Mouse (Mus musculus): ENCODE results near the gene Prr13. TPM values are rescaled to one million over a fixed set of nuclear protein-coding genes. Genes with fewer than 3 reads are reported as not detected.

Gene Prr13
- 31.0 TPM for polyA plus RNA-seq (2015; fragmentation: Illumina TruSeq; extraction: RNeasy Lipid Tissue Mini Kit (QIAGEN cat#74804); ENCODE audit: insufficient read depth, low read depth, low replicate concordance)

GRCm38 (mm10) chr15:102458904-102459317 is at the start of gene Prr13:
Gene Prr13 (plus strand): TSS chr15:102459028.

DNA sequence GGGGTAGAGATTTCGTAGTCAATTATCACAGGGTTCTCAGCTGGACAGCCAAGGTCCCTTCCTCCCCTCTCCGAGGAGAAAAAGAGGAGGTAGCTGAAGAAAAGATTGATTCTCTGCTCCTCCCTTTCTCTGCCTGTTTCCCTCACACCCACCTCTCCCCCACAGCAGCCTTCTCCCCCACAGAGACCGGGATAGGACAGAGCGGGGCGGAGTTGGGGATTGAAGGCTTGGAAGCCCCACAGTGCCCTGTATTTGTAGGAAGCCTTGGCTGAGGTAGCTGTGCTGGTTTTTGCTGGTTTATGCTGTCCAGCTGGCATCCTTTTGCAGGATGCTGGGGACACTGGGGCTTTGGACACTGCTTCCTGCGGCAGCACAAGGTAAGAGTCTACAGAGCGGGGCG is 13.7 kb upstream of the Prr13 start, which contains the start of gene Amhr2:
TSS of gene Amhr2 (plus strand) at position 222 of the 400 bp plus-strand sequence.

DNA sequence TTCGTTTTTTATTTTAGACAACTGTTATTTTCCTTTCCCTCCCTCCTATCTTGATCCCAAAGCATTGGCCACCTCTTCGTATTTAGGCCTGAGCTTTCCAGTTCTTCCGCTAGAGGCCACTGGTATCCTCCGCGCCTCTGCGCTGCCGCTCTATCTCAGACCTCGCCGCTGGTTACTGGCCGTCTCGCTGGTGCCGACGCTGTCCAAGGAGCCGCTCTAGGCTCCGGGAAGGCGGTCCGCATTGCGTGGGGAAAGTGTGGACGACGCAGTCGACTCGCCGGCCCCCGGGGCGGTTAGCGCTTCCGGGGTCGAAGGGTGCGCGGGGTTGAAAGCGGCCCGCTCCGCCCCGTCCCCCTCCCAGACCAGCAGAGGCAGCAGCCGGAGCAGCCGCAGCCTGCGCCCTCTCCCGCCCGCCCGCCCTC is 11.4 kb downstream of the Prr13 start, which contains the start of gene Pcbp2:
TSS of gene Pcbp2 (plus strand) at position 357 of the 422 bp plus-strand sequence.

GRCm38 (mm10) chr15:102503447-102503846 is 44.6 kb downstream of the Prr13 start, which contains the start of gene Gm10337:
Gene Gm10337 (plus strand): TSS chr15:102503722.

Other genes starting within 250 kb of the Prr13 start
- 2.8 TPM for gene Itgb7, start 227.1 kb upstream of the Prr13 start, polyA plus RNA-seq (2015; fragmentation: Illumina TruSeq; extraction: RNeasy Lipid Tissue Mini Kit (QIAGEN cat#74804); ENCODE audit: insufficient read depth, low read depth, low replicate concordance)
- gene Rarg, start 201.5 kb upstream of the Prr13 start, polyA plus RNA-seq (2015; fragmentation: Illumina TruSeq; extraction: RNeasy Lipid Tissue Mini Kit (QIAGEN cat#74804); ENCODE audit: insufficient read depth, low read depth, low replicate concordance) = 13.8 TPM
- not detected for gene Gm9918, start 188.5 kb upstream of the Prr13 start, polyA plus RNA-seq (2015; fragmentation: Illumina TruSeq; extraction: RNeasy Lipid Tissue Mini Kit (QIAGEN cat#74804); ENCODE audit: insufficient read depth, low read depth, low replicate concordance)
- 8.9 TPM for gene Mfsd5, start 179.6 kb upstream of the Prr13 start, polyA plus RNA-seq (2015; fragmentation: Illumina TruSeq; extraction: RNeasy Lipid Tissue Mini Kit (QIAGEN cat#74804); ENCODE audit: insufficient read depth, low read depth, low replicate concordance)
- gene Espl1, start 162.8 kb upstream of the Prr13 start, polyA plus RNA-seq (2015; fragmentation: Illumina TruSeq; extraction: RNeasy Lipid Tissue Mini Kit (QIAGEN cat#74804); ENCODE audit: insufficient read depth, low read depth, low replicate concordance) = 1.5 TPM
- gene Pfdn5, start 132.9 kb upstream of the Prr13 start, polyA plus RNA-seq (2015; fragmentation: Illumina TruSeq; extraction: RNeasy Lipid Tissue Mini Kit (QIAGEN cat#74804); ENCODE audit: insufficient read depth, low read depth, low replicate concordance) = 82.8 TPM
- gene Myg1, start 127.3 kb upstream of the Prr13 start, polyA plus RNA-seq (2015; fragmentation: Illumina TruSeq; extraction: RNeasy Lipid Tissue Mini Kit (QIAGEN cat#74804); ENCODE audit: insufficient read depth, low read depth, low replicate concordance) = 24.2 TPM
- 18.0 TPM for gene Aaas, start 108.3 kb upstream of the Prr13 start, polyA plus RNA-seq (2015; fragmentation: Illumina TruSeq; extraction: RNeasy Lipid Tissue Mini Kit (QIAGEN cat#74804); ENCODE audit: insufficient read depth, low read depth, low replicate concordance)
- gene Sp7, start 91.8 kb upstream of the Prr13 start, polyA plus RNA-seq (2015; fragmentation: Illumina TruSeq; extraction: RNeasy Lipid Tissue Mini Kit (QIAGEN cat#74804); ENCODE audit: insufficient read depth, low read depth, low replicate concordance) = 0.26 TPM
- gene Sp1, start 52.9 kb upstream of the Prr13 start, polyA plus RNA-seq (2015; fragmentation: Illumina TruSeq; extraction: RNeasy Lipid Tissue Mini Kit (QIAGEN cat#74804); ENCODE audit: insufficient read depth, low read depth, low replicate concordance) = 6.9 TPM
- gene Amhr2, start 13.7 kb upstream of the Prr13 start, polyA plus RNA-seq (2015; fragmentation: Illumina TruSeq; extraction: RNeasy Lipid Tissue Mini Kit (QIAGEN cat#74804); ENCODE audit: insufficient read depth, low read depth, low replicate concordance) = 1.3 TPM
- gene Pcbp2, start 11.5 kb downstream of the Prr13 start, polyA plus RNA-seq (2015; fragmentation: Illumina TruSeq; extraction: RNeasy Lipid Tissue Mini Kit (QIAGEN cat#74804); ENCODE audit: insufficient read depth, low read depth, low replicate concordance) = 149 TPM
- gene Gm10337, start 44.7 kb downstream of the Prr13 start, polyA plus RNA-seq (2015; fragmentation: Illumina TruSeq; extraction: RNeasy Lipid Tissue Mini Kit (QIAGEN cat#74804); ENCODE audit: insufficient read depth, low read depth, low replicate concordance) = not detected
- gene Map3k12, start 58.0 kb downstream of the Prr13 start, polyA plus RNA-seq (2015; fragmentation: Illumina TruSeq; extraction: RNeasy Lipid Tissue Mini Kit (QIAGEN cat#74804); ENCODE audit: insufficient read depth, low read depth, low replicate concordance) = 5.1 TPM
- 11.7 TPM for gene Tarbp2, start 59.2 kb downstream of the Prr13 start, polyA plus RNA-seq (2015; fragmentation: Illumina TruSeq; extraction: RNeasy Lipid Tissue Mini Kit (QIAGEN cat#74804); ENCODE audit: insufficient read depth, low read depth, low replicate concordance)
- 7.2 TPM for gene Npff, start 65.9 kb downstream of the Prr13 start, polyA plus RNA-seq (2015; fragmentation: Illumina TruSeq; extraction: RNeasy Lipid Tissue Mini Kit (QIAGEN cat#74804); ENCODE audit: insufficient read depth, low read depth, low replicate concordance)
- gene Gm28047, start 166.0 kb downstream of the Prr13 start, polyA plus RNA-seq (2015; fragmentation: Illumina TruSeq; extraction: RNeasy Lipid Tissue Mini Kit (QIAGEN cat#74804); ENCODE audit: insufficient read depth, low read depth, low replicate concordance) = not detected
- gene Atf7, start 166.4 kb downstream of the Prr13 start, polyA plus RNA-seq (2015; fragmentation: Illumina TruSeq; extraction: RNeasy Lipid Tissue Mini Kit (QIAGEN cat#74804); ENCODE audit: insufficient read depth, low read depth, low replicate concordance) = 26.4 TPM
- 69.4 TPM for gene Atp5g2, start 213.3 kb downstream of the Prr13 start, polyA plus RNA-seq (2015; fragmentation: Illumina TruSeq; extraction: RNeasy Lipid Tissue Mini Kit (QIAGEN cat#74804); ENCODE audit: insufficient read depth, low read depth, low replicate concordance)